18 mouse cellular contexts compared by ENCODE assay signal in genomic region chr5:101520935-101521655, GRCm38 (mm10).
DNase-seq lines count a peak whose midpoint lies in the region; ATAC-seq lines count a peak whose summit lies in the region.
"Had no signal": no experiment of that assay in that cellular context is flagged by ENCODE, and none has a peak within 500 bp of the region (broad histone marks: within the 10 kb centered on the region; RNA-seq: fewer than 3 reads in every experiment).

No protein-coding gene starts in this region.

- H3K4me3 ChIP-seq in forebrain, embryonic 12.5 days (replicated peaks): no peak overlapping the region
- H3K4me3 ChIP-seq in forebrain, embryonic 10.5 days: no peak overlapping the region; the same call in 1 of the 2 replicates
- no peak overlapping the region for H3K4me3 ChIP-seq in hindbrain, embryonic 14.5 days (replicated peaks; ENCODE audit: low read length)
- H3K4me3 ChIP-seq in midbrain, embryonic 15.5 days: no peak overlapping the region
- H3K4me3 ChIP-seq: liver, embryonic 12.5 days had no signal

- H3K4me2 ChIP-seq in forebrain, embryonic 12.5 days: peak overlapping the region; percentile 8; the same call in 1 of the 2 replicates
- no peak overlapping the region for H3K4me2 ChIP-seq in hindbrain, embryonic 14.5 days (replicated peaks)
- no peak overlapping the region for H3K4me2 ChIP-seq in midbrain, embryonic 15.5 days
- H3K4me2 ChIP-seq: liver, embryonic 12.5 days had no signal

- no peak overlapping the region for H3K9ac ChIP-seq in forebrain, embryonic 12.5 days
- no peak overlapping the region for H3K9ac ChIP-seq in hindbrain, embryonic 14.5 days
- H3K9ac ChIP-seq in midbrain, embryonic 15.5 days: no peak overlapping the region
- H3K9ac ChIP-seq: forebrain, postnatal 0 days; liver, embryonic 12.5 days had no signal

- H3K27ac ChIP-seq in forebrain, embryonic 12.5 days: no peak overlapping the region
- no peak overlapping the region for H3K27ac ChIP-seq in forebrain, embryonic 10.5 days
- no peak overlapping the region for H3K27ac ChIP-seq in hindbrain, embryonic 14.5 days
- no peak overlapping the region for H3K27ac ChIP-seq in midbrain, embryonic 15.5 days
- H3K27ac ChIP-seq: liver, embryonic 12.5 days had no signal

- DNase-seq in forebrain, embryonic 10.5 days (ENCODE audit: extremely low spot score, low spot score): no peak
- peak; percentile 77 for DNase-seq in embryo, embryonic 10 days (ENCODE audit: low spot score)
- DNase-seq in hindbrain, embryonic 14.5 days (ENCODE audit: low spot score): no peak
- DNase-seq in layer of hippocampus, postnatal 10 days (ENCODE audit: low spot score in 2 of 2): no peak
- no peak for DNase-seq in frontal cortex, postnatal 10 days (ENCODE audit: low spot score in 2 of 2)
- DNase-seq: cerebellum, postnatal 36 days; forebrain, postnatal 0 days; gastrocnemius, postnatal 10 days; heart, postnatal 10 days; kidney, postnatal 25 days; left cerebral cortex, postnatal 4 days; thymus, postnatal 36 days had no signal

- no peaks in the 10 kb centered on the region for H3K36me3 ChIP-seq in forebrain, embryonic 12.5 days (replicated peaks)
- H3K36me3 ChIP-seq in forebrain, embryonic 10.5 days (replicated peaks): no peaks in the 10 kb centered on the region
- no peaks in the 10 kb centered on the region for H3K36me3 ChIP-seq in hindbrain, embryonic 14.5 days (replicated peaks; ENCODE audit: control insufficient read depth, insufficient read depth)
- no peaks in the 10 kb centered on the region for H3K36me3 ChIP-seq in midbrain, embryonic 15.5 days (replicated peaks)
- H3K36me3 ChIP-seq: liver, embryonic 12.5 days had no signal

- 9% methylated on average over 9 of the region's 9 CpGs for WGBS in forebrain, embryonic 12.5 days
- WGBS in forebrain, embryonic 10.5 days: 10% methylated on average over 9 of the region's 9 CpGs
- WGBS in hindbrain, embryonic 14.5 days: 8% methylated on average over 9 of the region's 9 CpGs
- WGBS in midbrain, embryonic 15.5 days: 12% methylated on average over 9 of the region's 9 CpGs

- peaks cover 44% of the 10 kb centered on the region for H3K4me1 ChIP-seq in forebrain, embryonic 12.5 days
- peaks cover 54% of the 10 kb centered on the region for H3K4me1 ChIP-seq in forebrain, embryonic 10.5 days
- H3K4me1 ChIP-seq in hindbrain, embryonic 14.5 days (replicated peaks; ENCODE audit: control insufficient read depth, insufficient read depth, low read length): peaks cover 7% of the 10 kb centered on the region
- H3K4me1 ChIP-seq in midbrain, embryonic 15.5 days: peaks cover 20% of the 10 kb centered on the region
- H3K4me1 ChIP-seq: liver, embryonic 12.5 days had no signal

- H3K27me3 ChIP-seq in forebrain, embryonic 12.5 days: peaks cover 90% of the 10 kb centered on the region
- peaks cover 99% of the 10 kb centered on the region for H3K27me3 ChIP-seq in forebrain, embryonic 10.5 days (ENCODE audit: poor library complexity, severe bottlenecking)
- H3K27me3 ChIP-seq in hindbrain, embryonic 14.5 days (ENCODE audit: control insufficient read depth, insufficient read depth, low read length): peaks cover 93% of the 10 kb centered on the region
- peaks cover 91% of the 10 kb centered on the region for H3K27me3 ChIP-seq in midbrain, embryonic 15.5 days (replicated peaks)

- no peak for ATAC-seq in forebrain, embryonic 12.5 days (ENCODE audit: low FRiP score)
- peak; percentile 64; the same call in 1 of the 2 replicates for ATAC-seq in hindbrain, embryonic 14.5 days (ENCODE audit: low FRiP score)
- ATAC-seq in midbrain, embryonic 15.5 days (replicated peaks): 0 out of 2 replicates have a peak, but pooled peaks have one; percentile 30
- ATAC-seq in activated CD4-positive, CD25-positive, alpha-beta regulatory T cell, adult 4 months: no peak
- ATAC-seq: forebrain, postnatal 0 days; intestine, embryonic 16.5 days; liver, embryonic 12.5 days; lung, postnatal 0 days had no signal

- no peaks in the 10 kb centered on the region for H3K9me3 ChIP-seq in forebrain, embryonic 12.5 days
- no peaks in the 10 kb centered on the region for H3K9me3 ChIP-seq in forebrain, embryonic 10.5 days
- H3K9me3 ChIP-seq in hindbrain, embryonic 14.5 days (ENCODE audit: control insufficient read depth, low read length): 0 out of 2 replicates have a peak, but pooled peaks cover 5% of the 10 kb centered on the region
- no peaks in the 10 kb centered on the region for H3K9me3 ChIP-seq in midbrain, embryonic 15.5 days
- H3K9me3 ChIP-seq: liver, embryonic 12.5 days had no signal

Comparison
In these comparisons a context has a peak if more than half of its experiments do, and no peak if none do; other contexts are left out.
1. ATAC-seq: peak in hindbrain, embryonic 14.5 days (single experiment) and midbrain, embryonic 15.5 days (single experiment); none in forebrain, embryonic 12.5 days (single experiment) and activated CD4-positive, CD25-positive, alpha-beta regulatory T cell, adult 4 months (single experiment).